Mouse (Mus musculus) limb, embryonic 11.5 days (tissue): ENCODE data around the gene Sigirr. TPM values are rescaled to one million over a fixed set of nuclear protein-coding genes. Genes with fewer than 3 reads are reported as not detected.

Source experiments
- ATAC-seq: fragments of 200-750 bp; cut with Nextera tagmentation; 2 replicates; pipeline ENCODE4 v1.8.0; 2017; ENCODE audit warnings: low read depth; ENCODE audit not compliant: insufficient number of reproducible peaks, low FRiP score, low TSS enrichment
- DNase-seq: peaks from one replicate; pipeline ENCODE4 v3.0.0-alpha.2; 2015; ENCODE audit warnings: low spot score
- H3K27ac ChIP-seq: fragments of 300-500 bp; sonication (generic); replicated peaks from 2 replicates; pipeline ENCODE4 v1.5.1; 2014; ENCODE audit warnings: low read depth, mild to moderate bottlenecking, low read length
- H3K27me3 ChIP-seq: fragments of 300-500 bp; sonication (generic); 2 replicates; pipeline ENCODE4 v1.6.1; 2014; ENCODE audit warnings: mild to moderate bottlenecking, low read length, mixed read lengths; ENCODE audit not compliant: control insufficient read depth, insufficient read depth
- H3K36me3 ChIP-seq: fragments of 300-500 bp; sonication (generic); 2 replicates; pipeline ENCODE4 v1.6.1; 2014; ENCODE audit warnings: mild to moderate bottlenecking, low read length, moderate library complexity, mixed read lengths; ENCODE audit not compliant: control insufficient read depth, insufficient read depth
- H3K4me1 ChIP-seq: fragments of 300-500 bp; sonication (generic); 2 replicates; pipeline ENCODE4 v1.6.1; 2014; ENCODE audit warnings: low read length, mixed read lengths; ENCODE audit not compliant: control insufficient read depth, insufficient read depth
- H3K4me2 ChIP-seq: fragments of 300-500 bp; sonication (generic); 2 replicates; pipeline ENCODE4 v1.6.1; 2014; ENCODE audit warnings: low read depth, mild to moderate bottlenecking, moderate library complexity; ENCODE audit not compliant: severe bottlenecking
- H3K4me3 ChIP-seq: fragments of 300-500 bp; sonication (generic); 2 replicates; pipeline ENCODE4 v1.5.1; 2014; ENCODE audit warnings: low read depth, low read length
- H3K9ac ChIP-seq: fragments of 300-500 bp; sonication (generic); 2 replicates; pipeline ENCODE4 v1.6.1; 2014; ENCODE audit warnings: mild to moderate bottlenecking, low read length
- H3K9me3 ChIP-seq: fragments of 300-500 bp; sonication (generic); 2 replicates; pipeline ENCODE4 v1.6.1; 2016; ENCODE audit warnings: low read length; ENCODE audit not compliant: control insufficient read depth
- WGBS: fragments of 180-500 bp; shearing (Covaris S2); extraction: QIAGEN DNeasy Blood & Tissue Kit; methylation state at CpG from one replicate; pipeline ENCODE4 v1.1.7; 2014; 5-methylcytosine and 5-hydroxymethylcytosine counted together
- polyA plus RNA-seq: library from polyadenylated mRNA; unstranded; fragments of >200 nt; fragmentation: Nextera tagmentation; extraction: Ambion mirVana; gene quantifications from 2 replicates; pipeline ENCODE4 v1.2.1, GENCODE M21; 2014

The Sigirr gene
- polyA plus RNA-seq, 1 experiment from 2014 or later = 2.8 TPM

DNA sequence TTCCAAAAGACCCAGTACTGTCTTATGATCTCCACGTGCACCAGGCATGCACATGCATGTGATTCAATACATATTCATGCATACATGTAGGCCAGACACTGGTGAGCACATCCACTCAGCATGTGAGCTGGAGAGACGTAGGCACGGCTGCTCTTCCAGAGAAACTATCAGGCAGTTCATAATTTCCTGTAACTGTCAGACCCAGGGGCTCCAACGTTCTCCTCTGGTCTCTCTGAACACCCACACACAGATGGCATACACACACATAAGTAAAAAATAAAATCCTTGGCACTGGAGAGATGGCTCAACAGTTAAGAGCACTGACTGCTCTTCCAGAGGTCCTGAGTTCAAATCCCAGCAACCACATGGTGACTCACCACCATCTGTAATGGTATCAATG is 26.6 kb downstream of the Sigirr start:
- H3K4me2 ChIP-seq = no peak overlapping the region
- no peaks in the 10 kb centered on the region for H3K9me3 ChIP-seq
- H3K4me3 ChIP-seq = no peak overlapping the region
- ATAC-seq (no peak), DNase-seq (no peak)
- H3K36me3 ChIP-seq = no peaks in the 10 kb centered on the region
- peaks cover 18% of the 10 kb centered on the region for H3K27me3 ChIP-seq
- WGBS = 87% methylated on average over 4 of the region's 4 CpGs
- H3K9ac ChIP-seq = no peak overlapping the region
- H3K4me1 ChIP-seq = 0 out of 2 replicates have a peak, but pooled peaks cover 6% of the 10 kb centered on the region
- H3K27ac ChIP-seq = no peak overlapping the region

- Histone ChIP-seq H3K4me2 (no peak overlapping the region), H3K36me3 (no peaks in the 10 kb centered on the region; the same call in 1 of the 2 replicates), H3K27me3 (peaks cover 18% of the 10 kb centered on the region), H3K4me1 (0 out of 2 replicates have a peak, but pooled peaks cover 6% of the 10 kb centered on the region), H3K9me3 (no peaks in the 10 kb centered on the region), H3K9ac (no peak overlapping the region), H3K4me3 (no peak overlapping the region), H3K27ac (no peak overlapping the region)
- peak; percentile 56 for DNase-seq
- no peak for ATAC-seq
- WGBS = 31% methylated on average over 23 of the region's 23 CpGs
These were observed 28.2 kb downstream of the Sigirr start for GRCm38 (mm10) chr7:141072017-141072745.

DNA sequence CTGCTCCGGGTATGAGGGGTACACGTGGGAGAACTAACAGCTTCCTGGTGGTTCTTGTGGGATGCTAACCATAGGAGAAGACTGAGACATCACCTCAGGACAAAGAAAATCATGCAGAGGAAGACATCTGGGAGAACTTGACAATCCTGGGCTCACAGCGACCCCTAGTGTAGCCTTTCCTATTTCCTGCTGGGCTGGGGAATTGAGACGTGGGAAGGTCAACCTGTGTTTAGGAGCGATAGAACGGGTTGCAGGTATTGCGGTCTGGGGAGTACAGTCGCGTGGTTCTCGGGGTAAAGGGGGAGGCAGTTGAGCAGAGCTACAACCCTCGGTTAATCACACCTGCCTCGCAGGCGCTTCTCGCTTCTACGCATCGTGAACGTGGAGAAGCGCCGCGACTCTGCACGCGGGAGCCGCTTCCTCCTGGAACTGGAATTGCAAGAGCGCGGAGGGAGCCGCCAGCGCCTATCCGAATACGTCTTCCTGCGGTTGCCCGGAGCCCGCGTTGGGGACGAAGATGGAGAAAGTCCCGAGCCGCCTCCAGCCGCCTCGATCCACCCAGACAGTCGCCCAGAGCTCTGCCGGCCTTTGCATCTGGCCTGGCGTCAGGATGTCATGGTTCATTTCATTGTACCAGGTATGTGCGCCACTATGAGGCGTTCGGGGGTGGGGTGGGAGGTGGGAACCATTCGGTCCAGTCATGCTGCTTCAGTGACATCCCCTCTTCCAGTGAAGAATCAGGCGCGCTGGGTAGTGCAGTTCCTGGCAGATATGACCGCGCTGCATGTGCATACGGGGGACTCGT is 30.1 kb downstream of the Sigirr start:
- 1% methylated on average over 51 of the region's 51 CpGs for WGBS
- H3K4me3 ChIP-seq = peak overlapping the region; percentile 27
- H3K4me1 ChIP-seq = 0 out of 2 replicates have a peak, but pooled peaks cover 6% of the 10 kb centered on the region
- peak overlapping the region; percentile 74 for H3K4me2 ChIP-seq
- no peak overlapping the region for H3K27ac ChIP-seq
- peak overlapping the region; percentile 63 for H3K9ac ChIP-seq
- DNase-seq (peak; percentile 93), ATAC-seq (peak; percentile 31; the same call in 1 of the 2 replicates)
- H3K27me3 ChIP-seq = peaks cover 18% of the 10 kb centered on the region
- H3K36me3 ChIP-seq = peaks cover 7% of the 10 kb centered on the region
- no peaks in the 10 kb centered on the region for H3K9me3 ChIP-seq

GRCm38 (mm10) chr7:141068351-141068750 is 32.0 kb downstream of the Sigirr start:
- 0 out of 2 replicates have a peak, but pooled peaks cover 6% of the 10 kb centered on the region for H3K4me1 ChIP-seq
- no peak overlapping the region for H3K27ac ChIP-seq
- ATAC-seq (no peak), DNase-seq (no peak)
- H3K27me3 ChIP-seq = peaks cover 18% of the 10 kb centered on the region
- no peak overlapping the region for H3K4me3 ChIP-seq
- peaks cover 12% of the 10 kb centered on the region for H3K36me3 ChIP-seq
- H3K4me2 ChIP-seq = no peak overlapping the region
- no peaks in the 10 kb centered on the region for H3K9me3 ChIP-seq
- 79% methylated on average over 19 of the region's 19 CpGs for WGBS
- H3K9ac ChIP-seq = no peak overlapping the region

GRCm38 (mm10) chr7:141064576-141064975 is 35.8 kb downstream of the Sigirr start:
- no peak for DNase-seq
- no peak overlapping the region for H3K4me3 ChIP-seq
- H3K4me2 ChIP-seq = no peak overlapping the region
- peaks cover 12% of the 10 kb centered on the region for H3K4me1 ChIP-seq
- H3K27ac ChIP-seq = no peak overlapping the region
- peaks cover 12% of the 10 kb centered on the region for H3K36me3 ChIP-seq
- WGBS = 91% methylated on average over 7 of the region's 7 CpGs
- ATAC-seq = no peak
- no peaks in the 10 kb centered on the region for H3K9me3 ChIP-seq
- no peak overlapping the region for H3K9ac ChIP-seq
- no peaks in the 10 kb centered on the region for H3K27me3 ChIP-seq

DNA sequence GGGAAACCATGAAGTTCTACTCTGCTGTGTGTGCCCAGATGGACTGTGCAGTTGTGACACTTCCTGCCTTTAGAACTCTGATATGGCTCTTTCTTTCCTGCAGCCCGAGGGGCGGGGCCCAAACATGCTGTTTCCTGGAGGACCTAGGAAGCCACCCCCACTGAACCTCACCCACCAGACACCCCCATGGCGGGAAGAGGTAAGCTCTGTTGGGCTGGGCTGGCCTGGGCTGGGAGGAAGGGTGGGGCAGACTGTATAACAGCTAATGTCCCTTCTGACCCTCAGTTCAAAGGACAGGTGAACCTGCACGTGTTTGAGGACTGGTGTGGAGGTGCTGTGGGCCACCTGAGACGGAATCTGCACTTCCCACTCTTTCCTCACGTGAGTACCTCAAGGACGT is 36.2 kb downstream of the Sigirr start:
- H3K4me2 ChIP-seq = no peak overlapping the region
- DNase-seq (no peak), ATAC-seq (no peak)
- no peak overlapping the region for H3K4me3 ChIP-seq
- H3K36me3 ChIP-seq = peaks cover 12% of the 10 kb centered on the region
- peaks cover 12% of the 10 kb centered on the region for H3K4me1 ChIP-seq
- no peak overlapping the region for H3K27ac ChIP-seq
- WGBS = 81% methylated on average over 7 of the region's 7 CpGs
- no peaks in the 10 kb centered on the region for H3K27me3 ChIP-seq
- no peak overlapping the region for H3K9ac ChIP-seq
- H3K9me3 ChIP-seq = no peaks in the 10 kb centered on the region

- no peak overlapping the region for H3K4me3 ChIP-seq
These were observed 37.0 kb downstream of the Sigirr start for GRCm38 (mm10) chr7:141063353-141063752.

GRCm38 (mm10) chr7:141062525-141062924 is 37.8 kb downstream of the Sigirr start:
- DNase-seq = no peak
- Histone ChIP-seq H3K27me3 (no peaks in the 10 kb centered on the region), H3K9ac (no peak overlapping the region), H3K36me3 (peaks cover 12% of the 10 kb centered on the region), H3K4me3 (no peak overlapping the region), H3K4me2 (0 out of 2 replicates have a peak overlapping the region, but pooled peaks have one; percentile 90), H3K9me3 (no peaks in the 10 kb centered on the region), H3K27ac (no peak overlapping the region), H3K4me1 (peaks cover 12% of the 10 kb centered on the region)
- 88% methylated on average over 7 of the region's 7 CpGs for WGBS
- ATAC-seq = no peak

More at GRCm38 (mm10) chr7:141063353-141063752, 37.0 kb downstream of the Sigirr start:
- WGBS = 93% methylated on average over 3 of the region's 3 CpGs
- H3K4me1 ChIP-seq = peaks cover 12% of the 10 kb centered on the region
- H3K36me3 ChIP-seq = peaks cover 12% of the 10 kb centered on the region
- no peak overlapping the region for H3K4me2 ChIP-seq
- DNase-seq (no peak), ATAC-seq (no peak)
- H3K27ac ChIP-seq = no peak overlapping the region
- no peaks in the 10 kb centered on the region for H3K27me3 ChIP-seq
- H3K9ac ChIP-seq = no peak overlapping the region
- H3K9me3 ChIP-seq = no peaks in the 10 kb centered on the region
